Comparison of ENCODE assay signal across 8 mouse cellular contexts in the genomic region with DNA sequence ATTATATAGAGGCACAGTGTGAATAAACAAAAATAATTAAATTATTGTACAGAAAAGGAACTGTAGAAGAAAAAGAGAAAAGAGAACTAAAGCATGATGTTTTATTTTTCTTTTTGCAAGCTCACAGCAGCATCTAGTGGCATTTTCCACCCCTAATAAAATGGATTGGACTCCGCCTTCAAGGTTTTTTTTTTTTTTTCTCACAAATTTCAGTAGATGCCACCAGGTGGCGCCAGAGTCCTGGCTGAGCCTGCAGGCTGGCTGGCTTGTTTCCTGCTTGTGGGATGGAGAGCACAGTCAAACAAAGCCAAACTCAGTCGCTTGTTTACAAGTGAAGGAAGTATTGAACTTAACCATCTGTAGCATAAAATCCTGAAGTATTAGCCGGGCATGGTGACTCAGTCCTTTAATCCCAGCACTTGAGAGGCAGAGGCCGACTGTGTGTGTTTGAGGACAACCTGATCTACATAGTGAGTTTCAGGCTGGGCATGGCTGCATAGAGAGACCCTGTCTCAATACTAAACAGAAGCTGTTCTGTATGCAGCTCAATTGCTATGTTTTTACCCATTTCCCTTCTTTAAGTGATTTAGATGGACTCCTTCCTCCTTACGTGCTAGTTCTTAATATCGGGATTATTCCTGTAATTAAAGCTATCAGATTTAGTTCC.
DNase-seq lines count a peak whose midpoint lies in the region; ATAC-seq and TF ChIP-seq lines count a peak whose summit lies in the region.

No protein-coding gene starts in this region.

- no peak overlapping the region for H3K27ac ChIP-seq in ES-Bruce4 (ENCODE audit: insufficient read depth, low read length)
- peak overlapping the region; percentile 82 for H3K27ac ChIP-seq in forebrain, embryonic 10.5 days
- no peak overlapping the region for H3K27ac ChIP-seq in heart, embryonic 13.5 days (replicated peaks)
- no peak overlapping the region for H3K27ac ChIP-seq in kidney, postnatal 0 days
- no peak overlapping the region for H3K27ac ChIP-seq in liver, postnatal 0 days (ENCODE audit: low read depth)
- H3K27ac ChIP-seq in neural tube, embryonic 14.5 days (ENCODE audit: low read depth, low read length), result no peak overlapping the region

- H3K4me1 ChIP-seq in ES-Bruce4 (ENCODE audit: control insufficient read depth, insufficient read depth, low read length), result no peaks in the 10 kb centered on the region
- no peaks in the 10 kb centered on the region for H3K4me1 ChIP-seq in forebrain, embryonic 10.5 days
- H3K4me1 ChIP-seq in heart, embryonic 13.5 days, result peaks cover 12% of the 10 kb centered on the region; the same call in 1 of the 2 replicates
- H3K4me1 ChIP-seq in kidney, postnatal 0 days (replicated peaks; ENCODE audit: insufficient read depth, low read length), result no peaks in the 10 kb centered on the region
- no peaks in the 10 kb centered on the region for H3K4me1 ChIP-seq in liver, postnatal 0 days (ENCODE audit: insufficient read depth)
- no peaks in the 10 kb centered on the region for H3K4me1 ChIP-seq in neural tube, embryonic 14.5 days (ENCODE audit: control insufficient read depth, insufficient read depth, low read length)

- H3K4me2 ChIP-seq in heart, embryonic 13.5 days, result peak overlapping the region; percentile 36; the same call in 1 of the 2 replicates
- no peak overlapping the region for H3K4me2 ChIP-seq in kidney, postnatal 0 days (ENCODE audit: low read length)
- no peak overlapping the region for H3K4me2 ChIP-seq in liver, postnatal 0 days (ENCODE audit: low read depth, low read length)
- no peak overlapping the region for H3K4me2 ChIP-seq in neural tube, embryonic 14.5 days (ENCODE audit: low read depth, low read length)

- no peak for TF ChIP-seq EP300 in ES-Bruce4 (IDR thresholded peaks at IDR 0.05; ENCODE audit: insufficient read depth, low read depth, low read length)
- TF ChIP-seq EP300 in liver, postnatal 0 days (IDR thresholded peaks at IDR 0.05; ENCODE audit: low read depth), result 0 out of 2 replicates have a peak, but pooled peaks have one; percentile 14

- H3K9ac ChIP-seq in ES-Bruce4 (ENCODE audit: low read depth, poor library complexity, severe bottlenecking), result no peak overlapping the region
- H3K9ac ChIP-seq in heart, embryonic 13.5 days, result peak overlapping the region; percentile 62; the same call in 1 of the 2 replicates
- no peak overlapping the region for H3K9ac ChIP-seq in kidney, postnatal 0 days (ENCODE audit: low read depth, low read length)
- no peak overlapping the region for H3K9ac ChIP-seq in liver, postnatal 0 days (replicated peaks)
- H3K9ac ChIP-seq in neural tube, embryonic 14.5 days (replicated peaks; ENCODE audit: low read depth, low read length), result no peak overlapping the region

- no peak for ATAC-seq in heart, embryonic 13.5 days (ENCODE audit: extremely low read depth, insufficient number of reproducible peaks, low FRiP score, low TSS enrichment)
- ATAC-seq in kidney, postnatal 0 days (replicated peaks; ENCODE audit: low FRiP score, low read depth), result peak; percentile 57; the same call in 1 of the 2 replicates
- peak; percentile 44 for ATAC-seq in liver, postnatal 0 days
- peak; percentile 85 for ATAC-seq in neural tube, embryonic 14.5 days (ENCODE audit: low read depth)

- H3K9me3 ChIP-seq in ES-Bruce4 (replicated peaks; ENCODE audit: control insufficient read depth, insufficient read depth, low read length, poor library complexity, severe bottlenecking), result no peaks in the 10 kb centered on the region
- no peaks in the 10 kb centered on the region for H3K9me3 ChIP-seq in forebrain, embryonic 10.5 days
- no peaks in the 10 kb centered on the region for H3K9me3 ChIP-seq in heart, embryonic 13.5 days
- no peaks in the 10 kb centered on the region for H3K9me3 ChIP-seq in kidney, postnatal 0 days (replicated peaks; ENCODE audit: low read length)
- H3K9me3 ChIP-seq in liver, postnatal 0 days (ENCODE audit: low read length), result no peaks in the 10 kb centered on the region
- H3K9me3 ChIP-seq in neural tube, embryonic 14.5 days (ENCODE audit: control insufficient read depth, low read length), result no peaks in the 10 kb centered on the region

- no peaks in the 10 kb centered on the region for H3K27me3 ChIP-seq in ES-Bruce4 (ENCODE audit: control insufficient read depth, insufficient read depth, low read length, poor library complexity, severe bottlenecking)
- no peaks in the 10 kb centered on the region for H3K27me3 ChIP-seq in forebrain, embryonic 10.5 days (ENCODE audit: poor library complexity, severe bottlenecking)
- no peaks in the 10 kb centered on the region for H3K27me3 ChIP-seq in heart, embryonic 13.5 days (replicated peaks)
- H3K27me3 ChIP-seq in kidney, postnatal 0 days (ENCODE audit: insufficient read depth, low read length), result no peaks in the 10 kb centered on the region
- no peaks in the 10 kb centered on the region for H3K27me3 ChIP-seq in liver, postnatal 0 days (ENCODE audit: insufficient read depth, low read length)
- no peaks in the 10 kb centered on the region for H3K27me3 ChIP-seq in neural tube, embryonic 14.5 days (ENCODE audit: control insufficient read depth, insufficient read depth, low read length)

- DNase-seq in brain, embryonic 18.5 days (ENCODE audit: low read depth, low spot score), result peak; percentile 77
- DNase-seq in forebrain, embryonic 10.5 days (ENCODE audit: extremely low spot score, low spot score), result peak; percentile 77
- DNase-seq in kidney, postnatal 0 days (ENCODE audit: low spot score), result peak; percentile 91
- peak; percentile 80 for DNase-seq in liver, postnatal 0 days
- DNase-seq in testis, postnatal 14 days (ENCODE audit: low spot score), result peak; percentile 60

- no peak for TF ChIP-seq POLR2A in ES-Bruce4 (IDR thresholded peaks at IDR 0.05; ENCODE audit: insufficient read depth, low read length)

- peak; percentile 75 for TF ChIP-seq CTCF in ES-Bruce4 (IDR thresholded peaks at IDR 0.05; ENCODE audit: low read depth, low read length)
- peak; percentile 98 for TF ChIP-seq CTCF in kidney, postnatal 0 days (IDR thresholded peaks at IDR 0.05; ENCODE audit: low read depth)
- TF ChIP-seq CTCF in liver, postnatal 0 days (IDR thresholded peaks at IDR 0.05; ENCODE audit: low read depth), result peak; percentile 89

- no peak overlapping the region for H3K4me3 ChIP-seq in ES-Bruce4 (ENCODE audit: low read depth, low read length)
- H3K4me3 ChIP-seq in forebrain, embryonic 10.5 days, result no peak overlapping the region
- H3K4me3 ChIP-seq in heart, embryonic 13.5 days, result no peak overlapping the region
- no peak overlapping the region for H3K4me3 ChIP-seq in kidney, postnatal 0 days (replicated peaks; ENCODE audit: low read depth, low read length)
- H3K4me3 ChIP-seq in liver, postnatal 0 days (ENCODE audit: low read depth, low read length), result no peak overlapping the region
- no peak overlapping the region for H3K4me3 ChIP-seq in neural tube, embryonic 14.5 days (ENCODE audit: low read depth, low read length)

- H3K36me3 ChIP-seq in ES-Bruce4 (ENCODE audit: control insufficient read depth, insufficient read depth, low read length, poor library complexity, severe bottlenecking), result no peaks in the 10 kb centered on the region
- H3K36me3 ChIP-seq in forebrain, embryonic 10.5 days (replicated peaks), result no peaks in the 10 kb centered on the region
- no peaks in the 10 kb centered on the region for H3K36me3 ChIP-seq in heart, embryonic 13.5 days
- H3K36me3 ChIP-seq in kidney, postnatal 0 days (ENCODE audit: insufficient read depth, low read length), result no peaks in the 10 kb centered on the region
- H3K36me3 ChIP-seq in liver, postnatal 0 days (replicated peaks; ENCODE audit: insufficient read depth, low read length), result no peaks in the 10 kb centered on the region
- H3K36me3 ChIP-seq in neural tube, embryonic 14.5 days (ENCODE audit: control insufficient read depth, insufficient read depth, low read length), result no peaks in the 10 kb centered on the region

- WGBS in forebrain, embryonic 10.5 days, result 29% methylated on average over 7 of the region's 7 CpGs
- WGBS in heart, embryonic 13.5 days, result 27% methylated on average over 7 of the region's 7 CpGs
- 15% methylated on average over 7 of the region's 7 CpGs for WGBS in kidney, postnatal 0 days
- 29% methylated on average over 7 of the region's 7 CpGs for WGBS in liver, postnatal 0 days (ENCODE audit: insufficient replicate concordance)
- 22% methylated on average over 7 of the region's 7 CpGs for WGBS in neural tube, embryonic 14.5 days
